Mouse (Mus musculus): Measurements from ENCODE around the gene Kdm4a. TPM values are rescaled to one million over a fixed set of nuclear protein-coding genes. Genes with fewer than 3 reads are reported as not detected.

The Kdm4a gene
- polyA plus RNA-seq, 1 experiment from 2014 or later: 47.3 TPM

GRCm38 (mm10) chr4:118199093-118199492 is 19.2 kb upstream of the Kdm4a start:
- no peak for ATAC-seq (ENCODE audit: low read depth)
- no peaks in the 10 kb centered on the region for H3K27me3 ChIP-seq
- no peaks in the 10 kb centered on the region for H3K9me3 ChIP-seq
- 91% methylated on average over 2 of the region's 2 CpGs for WGBS
- no peaks in the 10 kb centered on the region for H3K36me3 ChIP-seq
- no peaks in the 10 kb centered on the region for H3K4me1 ChIP-seq (replicated peaks)
- H3K4me3 ChIP-seq: no peak overlapping the region
- no peak overlapping the region for H3K9ac ChIP-seq
- no peak overlapping the region for H3K4me2 ChIP-seq
- H3K27ac ChIP-seq (replicated peaks): no peak overlapping the region

- no peaks in the 10 kb centered on the region for H3K27me3 ChIP-seq
- 75% methylated on average over 3 of the region's 3 CpGs for WGBS
- H3K9ac ChIP-seq: no peak overlapping the region
- no peak overlapping the region for H3K27ac ChIP-seq (replicated peaks)
- no peak for ATAC-seq (ENCODE audit: low read depth)
- H3K9me3 ChIP-seq: no peaks in the 10 kb centered on the region
- no peak overlapping the region for H3K4me2 ChIP-seq
- H3K36me3 ChIP-seq: no peaks in the 10 kb centered on the region
- H3K4me3 ChIP-seq: no peak overlapping the region
- no peaks in the 10 kb centered on the region for H3K4me1 ChIP-seq (replicated peaks)
Measured at GRCm38 (mm10) chr4:118198606-118199005, 18.8 kb upstream of the Kdm4a start.

GRCm38 (mm10) chr4:118196185-118196584 is 16.3 kb upstream of the Kdm4a start:
- H3K4me1 ChIP-seq (replicated peaks): no peaks in the 10 kb centered on the region
- 87% methylated on average over 10 of the region's 10 CpGs for WGBS
- no peak for ATAC-seq (ENCODE audit: low read depth)

GRCm38 (mm10) chr4:118180301-118181080 is 648 bp upstream of the Kdm4a start:
- peak overlapping the region; percentile 61 for H3K4me2 ChIP-seq
- H3K36me3 ChIP-seq: peaks cover 19% of the 10 kb centered on the region
- peaks cover 26% of the 10 kb centered on the region for H3K4me1 ChIP-seq (replicated peaks)
- no peaks in the 10 kb centered on the region for H3K9me3 ChIP-seq
- WGBS: 14% methylated on average over 17 of the region's 17 CpGs
- ATAC-seq (ENCODE audit: low read depth): no peak; the same call in 1 of the 2 replicates
- H3K27ac ChIP-seq (replicated peaks): peak overlapping the region; percentile 92
- H3K9ac ChIP-seq: peak overlapping the region; percentile 60
- H3K27me3 ChIP-seq: no peaks in the 10 kb centered on the region
- peak overlapping the region; percentile 67 for H3K4me3 ChIP-seq

More at GRCm38 (mm10) chr4:118196185-118196584, 16.3 kb upstream of the Kdm4a start:
- Histone ChIP-seq H3K9ac (no peak overlapping the region), H3K4me3 (no peak overlapping the region), H3K27ac (replicated peaks) (no peak overlapping the region), H3K27me3 (no peaks in the 10 kb centered on the region), H3K4me2 (no peak overlapping the region), H3K9me3 (no peaks in the 10 kb centered on the region), H3K36me3 (no peaks in the 10 kb centered on the region)

GRCm38 (mm10) chr4:118178952-118179466 is 834 bp downstream of the Kdm4a start:
- H3K4me1 ChIP-seq (replicated peaks): peaks cover 26% of the 10 kb centered on the region
- WGBS: 3% methylated on average over 12 of the region's 12 CpGs
- peak overlapping the region; percentile 92 for H3K27ac ChIP-seq (replicated peaks)
- peaks cover 34% of the 10 kb centered on the region for H3K36me3 ChIP-seq
- no peaks in the 10 kb centered on the region for H3K27me3 ChIP-seq
- no peaks in the 10 kb centered on the region for H3K9me3 ChIP-seq
- peak overlapping the region; percentile 82 for H3K9ac ChIP-seq
- H3K4me3 ChIP-seq: peak overlapping the region; percentile 67
- ATAC-seq (ENCODE audit: low read depth): no peak
- peak overlapping the region; percentile 74 for H3K4me2 ChIP-seq

GRCm38 (mm10) chr4:118172461-118172860 is 7.4 kb downstream of the Kdm4a start:
- no peak for ATAC-seq (ENCODE audit: low read depth)
- Histone ChIP-seq H3K4me2 (no peak overlapping the region), H3K36me3 (peaks cover 99% of the 10 kb centered on the region), H3K9ac (no peak overlapping the region), H3K27ac (replicated peaks) (no peak overlapping the region), H3K9me3 (no peaks in the 10 kb centered on the region), H3K4me3 (no peak overlapping the region), H3K27me3 (no peaks in the 10 kb centered on the region), H3K4me1 (replicated peaks) (0 out of 2 replicates have a peak, but pooled peaks cover 7% of the 10 kb centered on the region)
- 93% methylated on average over 12 of the region's 12 CpGs for WGBS

- no peak overlapping the region for H3K4me2 ChIP-seq
- peaks cover 100% of the 10 kb centered on the region for H3K36me3 ChIP-seq
- no peaks in the 10 kb centered on the region for H3K9me3 ChIP-seq
- no peaks in the 10 kb centered on the region for H3K27me3 ChIP-seq
- WGBS: 81% methylated on average over 9 of the region's 9 CpGs
- ATAC-seq (ENCODE audit: low read depth): no peak
- no peak overlapping the region for H3K4me3 ChIP-seq
- no peaks in the 10 kb centered on the region for H3K4me1 ChIP-seq (replicated peaks)
- no peak overlapping the region for H3K27ac ChIP-seq (replicated peaks)
- H3K9ac ChIP-seq: no peak overlapping the region
Measured at GRCm38 (mm10) chr4:118171006-118171405, 8.8 kb downstream of the Kdm4a start.

- 95% methylated on average over 12 of the region's 12 CpGs for WGBS
Measured at GRCm38 (mm10) chr4:118162123-118162522, 17.7 kb downstream of the Kdm4a start.

GRCm38 (mm10) chr4:118157666-118158065 is 22.2 kb downstream of the Kdm4a start:
- H3K36me3 ChIP-seq: peaks cover 97% of the 10 kb centered on the region
- no peaks in the 10 kb centered on the region for H3K27me3 ChIP-seq
- no peak overlapping the region for H3K9ac ChIP-seq
- 99% methylated on average over 3 of the region's 3 CpGs for whole genome bisulfite sequencing
- no peaks in the 10 kb centered on the region for H3K4me1 ChIP-seq (replicated peaks)
- no peaks in the 10 kb centered on the region for H3K9me3 ChIP-seq
- H3K27ac ChIP-seq (replicated peaks): no peak overlapping the region
- no peak overlapping the region for H3K4me2 ChIP-seq
- ATAC-seq (ENCODE audit: low read depth): no peak
- H3K4me3 ChIP-seq: no peak overlapping the region

More at GRCm38 (mm10) chr4:118162123-118162522, 17.7 kb downstream of the Kdm4a start:
- H3K4me3 ChIP-seq: no peak overlapping the region
- no peak overlapping the region for H3K9ac ChIP-seq
- no peak overlapping the region for H3K27ac ChIP-seq (replicated peaks)
- H3K4me2 ChIP-seq: no peak overlapping the region
- no peak for ATAC-seq (ENCODE audit: low read depth)
- H3K9me3 ChIP-seq: no peaks in the 10 kb centered on the region
- H3K36me3 ChIP-seq: peaks cover 95% of the 10 kb centered on the region
- no peaks in the 10 kb centered on the region for H3K4me1 ChIP-seq (replicated peaks)
- no peaks in the 10 kb centered on the region for H3K27me3 ChIP-seq

GRCm38 (mm10) chr4:118156559-118156958 is 23.3 kb downstream of the Kdm4a start:
- H3K4me2 ChIP-seq: no peak overlapping the region
- no peaks in the 10 kb centered on the region for H3K27me3 ChIP-seq
- H3K9me3 ChIP-seq: no peaks in the 10 kb centered on the region
- WGBS: 76% methylated on average over 15 of the region's 15 CpGs
- peaks cover 97% of the 10 kb centered on the region for H3K36me3 ChIP-seq
- peak; percentile 81 for ATAC-seq (ENCODE audit: low read depth)
- no peak overlapping the region for H3K27ac ChIP-seq (replicated peaks)
- no peak overlapping the region for H3K9ac ChIP-seq
- no peaks in the 10 kb centered on the region for H3K4me1 ChIP-seq (replicated peaks)
- H3K4me3 ChIP-seq: no peak overlapping the region

- H3K4me3 ChIP-seq: no peak overlapping the region
- H3K4me2 ChIP-seq: no peak overlapping the region
- WGBS: 94% methylated on average over 5 of the region's 5 CpGs
- ATAC-seq (ENCODE audit: low read depth): no peak
- no peak overlapping the region for H3K27ac ChIP-seq (replicated peaks)
- H3K9me3 ChIP-seq: no peaks in the 10 kb centered on the region
- H3K27me3 ChIP-seq: no peaks in the 10 kb centered on the region
- no peaks in the 10 kb centered on the region for H3K4me1 ChIP-seq (replicated peaks)
- peaks cover 97% of the 10 kb centered on the region for H3K36me3 ChIP-seq
- H3K9ac ChIP-seq: no peak overlapping the region
Measured at GRCm38 (mm10) chr4:118154889-118155288, 25.0 kb downstream of the Kdm4a start.

- no peak overlapping the region for H3K4me3 ChIP-seq
- H3K36me3 ChIP-seq: peaks cover 98% of the 10 kb centered on the region
- H3K9ac ChIP-seq: no peak overlapping the region
- no peak overlapping the region for H3K4me2 ChIP-seq
- H3K4me1 ChIP-seq (replicated peaks): peaks cover 9% of the 10 kb centered on the region; the same call in 1 of the 2 replicates
- ATAC-seq (ENCODE audit: low read depth): no peak
- WGBS: 94% methylated on average over 17 of the region's 17 CpGs
- H3K27ac ChIP-seq (replicated peaks): no peak overlapping the region
- no peaks in the 10 kb centered on the region for H3K9me3 ChIP-seq
- no peaks in the 10 kb centered on the region for H3K27me3 ChIP-seq
Measured at GRCm38 (mm10) chr4:118152020-118152785, 27.6 kb downstream of the Kdm4a start.
